Mouse (Mus musculus) kidney, adult 2 months (tissue): ENCODE measurements at regions not wholly inside any gene's neighbourhood (a gene's known extent, or its start where the extent isn't known, plus 50 kb on each side); places are given as distances from the start of the nearest gene placed in this dataset.

Experiments used
- DNase-seq: peaks from one replicate; pipeline ENCODE4 v3.0.0; 2021
- H3K27ac ChIP-seq: fragments of 200-500 bp; 2 replicates; pipeline ENCODE4 v1.5.1; 2012; ENCODE audit warnings: low read depth, low read length, control low read depth, inconsistent platforms; ENCODE audit not compliant: insufficient read depth
- H3K27me3 ChIP-seq: fragments of 200-500 bp; replicated peaks from 2 replicates; pipeline ENCODE4 v1.6.1; 2012; ENCODE audit warnings: mild to moderate bottlenecking, moderate library complexity, low read length, inconsistent platforms; ENCODE audit not compliant: control insufficient read depth, insufficient read depth
- H3K36me3 ChIP-seq: fragments of 200-500 bp; 2 replicates; pipeline ENCODE4 v1.6.1; 2012; ENCODE audit warnings: mild to moderate bottlenecking, moderate library complexity, low read length, inconsistent platforms; ENCODE audit not compliant: control insufficient read depth, insufficient read depth
- H3K4me1 ChIP-seq: fragments of 200-500 bp; 2 replicates; pipeline ENCODE4 v1.6.1; 2011; ENCODE audit warnings: low read length; ENCODE audit not compliant: control insufficient read depth, insufficient read depth
- H3K4me3 ChIP-seq: fragments of 200-500 bp; 2 replicates; pipeline ENCODE4 v1.5.1; 2011; ENCODE audit warnings: mild to moderate bottlenecking, low read depth, low read length, control low read depth; ENCODE audit not compliant: insufficient read depth
- CTCF ChIP-seq: fragments of 200-500 bp; conservative IDR thresholded peaks from 2 replicates; pipeline ENCODE4 v1.5.1; 2011; ENCODE audit warnings: low read depth, mild to moderate bottlenecking, control low read depth, low read length, moderate library complexity, mixed read lengths; ENCODE audit not compliant: insufficient read depth, insufficient read length
- POLR2A ChIP-seq: fragments of 200-500 bp; IDR thresholded peaks from one replicate; pipeline ENCODE4 v1.6.1; 2011; ENCODE audit warnings: low read depth, low read length, control low read depth
- whole genome bisulfite sequencing: fragments of 180-500 bp; shearing (Covaris S2); methylation state at CpG from one replicate; pipeline ENCODE4 v1.1.7; 2018; 5-methylcytosine and 5-hydroxymethylcytosine counted together

- no peaks in the 10 kb centered on the region for H3K4me1 ChIP-seq
- H3K27ac ChIP-seq = no peak overlapping the region
- WGBS = 87% methylated on average over 3 of the region's 3 CpGs
- H3K36me3 ChIP-seq = no peaks in the 10 kb centered on the region
- no peak for DNase-seq
- TF ChIP-seq POLR2A = no peak
- no peak for TF ChIP-seq CTCF
- H3K27me3 ChIP-seq = no peaks in the 10 kb centered on the region
- no peak overlapping the region for H3K4me3 ChIP-seq
Measured at GRCm38 (mm10) chr1:78050231-78050630, 146.7 kb downstream of the Pax3 start.

- H3K27me3 ChIP-seq = no peaks in the 10 kb centered on the region
- H3K36me3 ChIP-seq = no peaks in the 10 kb centered on the region
- H3K4me1 ChIP-seq = no peaks in the 10 kb centered on the region
- no peak overlapping the region for H3K27ac ChIP-seq
- no peak overlapping the region for H3K4me3 ChIP-seq
- no peak for TF ChIP-seq CTCF
- TF ChIP-seq POLR2A = no peak
- 85% methylated on average over 2 of the region's 2 CpGs for WGBS
- DNase-seq = no peak
Measured at GRCm38 (mm10) chr1:78032336-78032735, 164.6 kb downstream of the Pax3 start.

- Histone ChIP-seq H3K27ac (no peak overlapping the region), H3K4me1 (no peaks in the 10 kb centered on the region), H3K4me3 (no peak overlapping the region), H3K27me3 (no peaks in the 10 kb centered on the region), H3K36me3 (no peaks in the 10 kb centered on the region)
- no peak for DNase-seq
- TF ChIP-seq POLR2A (no peak), CTCF (no peak)
- WGBS = 18% methylated on average over 6 of the region's 6 CpGs
Measured at GRCm38 (mm10) chr1:78021766-78022165, 175.2 kb downstream of the Pax3 start.

GRCm38 (mm10) chr1:78021014-78021413 lies 175.9 kb downstream of the Pax3 start:
- no peak for DNase-seq
- Histone ChIP-seq H3K4me3 (no peak overlapping the region), H3K4me1 (no peaks in the 10 kb centered on the region), H3K27me3 (no peaks in the 10 kb centered on the region), H3K36me3 (no peaks in the 10 kb centered on the region), H3K27ac (no peak overlapping the region)
- TF ChIP-seq POLR2A (no peak), CTCF (no peak)
- WGBS = 83% methylated on average over 6 of the region's 6 CpGs

GRCm38 (mm10) chr1:78017949-78018617 lies 178.9 kb downstream of the Pax3 start:
- TF ChIP-seq POLR2A (no peak), CTCF (no peak)
- Histone ChIP-seq H3K4me3 (no peak overlapping the region), H3K36me3 (no peaks in the 10 kb centered on the region), H3K27me3 (no peaks in the 10 kb centered on the region), H3K27ac (no peak overlapping the region), H3K4me1 (no peaks in the 10 kb centered on the region)
- 78% methylated on average over 6 of the region's 6 CpGs for WGBS
- DNase-seq = no peak

- H3K27ac ChIP-seq = no peak overlapping the region
- TF ChIP-seq CTCF = no peak
- no peak for TF ChIP-seq POLR2A
- no peaks in the 10 kb centered on the region for H3K27me3 ChIP-seq
- H3K36me3 ChIP-seq = no peaks in the 10 kb centered on the region
- no peak overlapping the region for H3K4me3 ChIP-seq
- WGBS = 20% methylated on average over 18 of the region's 18 CpGs
- no peaks in the 10 kb centered on the region for H3K4me1 ChIP-seq
- no peak for DNase-seq
Measured at GRCm38 (mm10) chr1:78016541-78017267, 180.2 kb downstream of the Pax3 start.

GRCm38 (mm10) chr1:78015999-78016398 lies 180.9 kb downstream of the Pax3 start:
- no peak for TF ChIP-seq CTCF
- no peak for TF ChIP-seq POLR2A
- no peaks in the 10 kb centered on the region for H3K27me3 ChIP-seq

More at GRCm38 (mm10) chr1:78015999-78016398, 180.9 kb downstream of the Pax3 start:
- Histone ChIP-seq H3K36me3 (no peaks in the 10 kb centered on the region), H3K27ac (no peak overlapping the region), H3K4me1 (no peaks in the 10 kb centered on the region), H3K4me3 (no peak overlapping the region)
- WGBS = 24% methylated on average over 3 of the region's 3 CpGs
- DNase-seq = no peak
